Mouse (Mus musculus): ENCODE data around the gene Urgcp. TPM values are rescaled to one million over a fixed set of nuclear protein-coding genes. Genes with fewer than 3 reads are reported as not detected.

Gene Urgcp
- polyA plus RNA-seq, 1 experiment from 2014 or later = 28.6 TPM

- no peaks in the 10 kb centered on the region for H3K36me3 ChIP-seq
- no peak overlapping the region for H3K27ac ChIP-seq
- H3K9me3 ChIP-seq = no peaks in the 10 kb centered on the region
- 0 out of 2 replicates have a peak overlapping the region, but pooled peaks have one; percentile 2 for H3K9ac ChIP-seq
- no peaks in the 10 kb centered on the region for H3K4me1 ChIP-seq
- WGBS = 90% methylated on average over 6 of the region's 6 CpGs
- H3K27me3 ChIP-seq = no peaks in the 10 kb centered on the region
- H3K4me3 ChIP-seq = no peak overlapping the region
- H3K4me2 ChIP-seq (replicated peaks) = no peak overlapping the region
- no peak for ATAC-seq (ENCODE audit: insufficient number of reproducible peaks, insufficient read depth, low FRiP score, low TSS enrichment)
Observed at GRCm38 (mm10) chr11:5780035-5780499, 17.9 kb upstream of the Urgcp start.

GRCm38 (mm10) chr11:5778481-5778880 lies 16.3 kb upstream of the Urgcp start:
- no peak for ATAC-seq (ENCODE audit: insufficient number of reproducible peaks, insufficient read depth, low FRiP score, low TSS enrichment)
- Histone ChIP-seq H3K9me3 (no peaks in the 10 kb centered on the region), H3K4me3 (no peak overlapping the region), H3K4me2 (replicated peaks) (no peak overlapping the region), H3K4me1 (no peaks in the 10 kb centered on the region), H3K27ac (no peak overlapping the region), H3K36me3 (no peaks in the 10 kb centered on the region), H3K9ac (no peak overlapping the region; the same call in 1 of the 2 replicates), H3K27me3 (no peaks in the 10 kb centered on the region)
- WGBS = 57% methylated on average over 2 of the region's 2 CpGs

DNA sequence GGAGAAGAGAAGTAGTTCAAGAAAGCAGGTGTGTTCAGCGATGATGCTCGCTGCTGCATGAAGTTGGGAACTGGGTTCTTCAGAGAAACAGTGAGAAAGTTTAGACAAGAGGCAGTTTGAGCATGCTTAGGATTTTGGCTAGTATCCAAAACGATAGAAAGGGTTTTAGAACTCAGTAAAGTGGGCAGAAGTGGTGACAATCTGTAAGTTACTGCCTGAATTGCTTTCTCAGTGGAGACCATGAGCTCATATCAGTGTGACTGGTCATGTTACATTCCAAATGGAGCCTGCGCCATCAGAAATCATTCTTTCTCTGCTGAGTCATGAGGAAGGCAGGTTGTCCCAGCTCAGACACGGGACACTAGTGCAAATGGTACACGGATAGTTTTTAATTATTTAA lies 3.8 kb upstream of the Urgcp start:
- H3K4me1 ChIP-seq = 0 out of 2 replicates have a peak, but pooled peaks cover under 1% of the 10 kb centered on the region
- no peaks in the 10 kb centered on the region for H3K27me3 ChIP-seq
- no peak for ATAC-seq (ENCODE audit: insufficient number of reproducible peaks, insufficient read depth, low FRiP score, low TSS enrichment)
- H3K4me2 ChIP-seq (replicated peaks) = no peak overlapping the region
- H3K36me3 ChIP-seq = peaks cover 20% of the 10 kb centered on the region
- H3K9me3 ChIP-seq = no peaks in the 10 kb centered on the region
- no peak overlapping the region for H3K4me3 ChIP-seq
- H3K27ac ChIP-seq = no peak overlapping the region
- WGBS = 84% methylated on average over 6 of the region's 6 CpGs
- no peak overlapping the region for H3K9ac ChIP-seq

GRCm38 (mm10) chr11:5762633-5762982 lies 432 bp upstream of the Urgcp start:
- H3K9ac ChIP-seq = peak overlapping the region; percentile 82
- H3K4me1 ChIP-seq = peaks cover 7% of the 10 kb centered on the region; the same call in 1 of the 2 replicates
- no peaks in the 10 kb centered on the region for H3K9me3 ChIP-seq
- H3K4me3 ChIP-seq = peak overlapping the region; percentile 70
- H3K27me3 ChIP-seq = no peaks in the 10 kb centered on the region
- H3K36me3 ChIP-seq = 0 out of 2 replicates have a peak, but pooled peaks cover 6% of the 10 kb centered on the region
- H3K27ac ChIP-seq = peak overlapping the region; percentile 90
- peak overlapping the region; percentile 66 for H3K4me2 ChIP-seq (replicated peaks)
- ATAC-seq (ENCODE audit: insufficient number of reproducible peaks, insufficient read depth, low FRiP score, low TSS enrichment) = 0 out of 2 replicates have a peak, but pooled peaks have one; percentile 35
- WGBS = 20% methylated on average over 6 of the region's 6 CpGs

DNA sequence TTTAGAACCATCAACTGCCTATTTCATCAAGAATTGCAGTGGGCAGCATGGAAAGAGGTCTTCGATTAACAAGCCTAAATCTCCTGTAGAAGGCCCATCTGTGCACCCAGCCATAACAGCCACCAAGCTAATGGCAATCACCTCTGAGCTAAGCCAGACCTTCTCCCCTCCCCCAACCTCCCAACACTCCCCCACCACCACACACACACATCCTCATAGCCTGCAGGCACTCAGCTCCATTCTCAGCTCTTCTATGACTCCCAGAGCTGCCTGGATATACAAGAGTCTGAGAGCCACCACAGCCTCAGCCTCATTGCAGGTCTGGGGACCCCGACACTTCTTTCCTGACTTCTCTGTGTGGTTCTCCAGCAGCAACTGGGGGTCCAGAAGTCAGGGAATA lies 8.4 kb downstream of the Urgcp start:
- 83% methylated on average over 2 of the region's 2 CpGs for WGBS
- no peak for ATAC-seq (ENCODE audit: insufficient number of reproducible peaks, insufficient read depth, low FRiP score, low TSS enrichment)
- Histone ChIP-seq H3K27ac (no peak overlapping the region), H3K4me2 (replicated peaks) (no peak overlapping the region), H3K27me3 (no peaks in the 10 kb centered on the region), H3K9ac (no peak overlapping the region), H3K4me3 (no peak overlapping the region), H3K4me1 (no peaks in the 10 kb centered on the region), H3K36me3 (0 out of 2 replicates have a peak, but pooled peaks cover 5% of the 10 kb centered on the region), H3K9me3 (0 out of 2 replicates have a peak, but pooled peaks cover 5% of the 10 kb centered on the region)

DNA sequence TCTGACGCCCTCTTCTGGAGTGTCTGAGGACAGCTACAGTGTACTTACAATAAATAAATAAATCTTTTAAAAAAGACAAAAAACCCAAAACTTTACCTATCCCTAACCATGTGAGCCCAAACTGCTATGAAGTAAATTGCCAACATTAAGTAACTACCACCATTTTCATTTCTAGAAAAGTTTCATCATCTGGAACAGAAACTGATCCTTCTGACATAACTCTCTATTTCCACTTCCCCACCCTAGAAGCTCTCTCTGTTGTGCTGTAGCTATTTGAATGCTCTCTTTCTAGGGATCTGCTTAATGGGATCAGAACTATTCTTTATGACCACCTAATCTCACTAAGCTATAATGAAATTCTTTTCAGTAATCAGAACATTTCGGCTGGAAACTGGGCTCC lies 17.2 kb downstream of the Urgcp start:
- Histone ChIP-seq H3K4me3 (no peak overlapping the region), H3K36me3 (no peaks in the 10 kb centered on the region), H3K9me3 (no peaks in the 10 kb centered on the region), H3K4me1 (peaks cover 2% of the 10 kb centered on the region; the same call in 1 of the 2 replicates), H3K27ac (no peak overlapping the region), H3K27me3 (no peaks in the 10 kb centered on the region), H3K9ac (no peak overlapping the region), H3K4me2 (replicated peaks) (no peak overlapping the region)
- ATAC-seq (ENCODE audit: insufficient number of reproducible peaks, insufficient read depth, low FRiP score, low TSS enrichment) = no peak
- 79% methylated on average over 2 of the region's 2 CpGs for WGBS

DNA sequence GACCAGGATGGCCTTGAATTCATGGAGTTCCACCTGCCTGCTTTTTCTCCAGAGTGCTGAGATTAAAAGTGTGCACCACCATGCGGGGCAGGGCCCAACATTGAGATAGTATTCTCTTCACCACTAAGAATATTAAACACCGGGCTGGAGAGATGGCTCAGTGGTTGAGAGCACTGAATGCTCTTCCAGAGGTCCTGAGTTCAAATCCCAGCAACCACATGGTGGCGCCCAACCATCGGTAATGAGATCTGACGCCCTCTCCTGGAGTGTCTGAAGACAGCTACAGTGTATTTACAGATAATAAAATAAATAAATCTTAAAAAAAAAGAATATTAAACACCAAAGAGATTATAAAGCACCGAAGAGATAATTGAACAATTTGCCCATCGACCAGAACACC lies 20.1 kb downstream of the Urgcp start:
- Histone ChIP-seq H3K27ac (no peak overlapping the region), H3K4me3 (no peak overlapping the region), H3K27me3 (no peaks in the 10 kb centered on the region), H3K36me3 (no peaks in the 10 kb centered on the region), H3K4me1 (peaks cover 5% of the 10 kb centered on the region; the same call in 1 of the 2 replicates), H3K9ac (no peak overlapping the region), H3K9me3 (no peaks in the 10 kb centered on the region), H3K4me2 (replicated peaks) (no peak overlapping the region)
- 71% methylated on average over 7 of the region's 7 CpGs for WGBS
- ATAC-seq (ENCODE audit: insufficient number of reproducible peaks, insufficient read depth, low FRiP score, low TSS enrichment) = no peak

- H3K36me3 ChIP-seq = no peaks in the 10 kb centered on the region
- H3K4me3 ChIP-seq = peak overlapping the region; percentile 94
- peak overlapping the region; percentile 95 for H3K9ac ChIP-seq
- peak overlapping the region; percentile 79 for H3K27ac ChIP-seq
- no peaks in the 10 kb centered on the region for H3K9me3 ChIP-seq
- 1% methylated on average over 38 of the region's 50 CpGs for WGBS
- H3K27me3 ChIP-seq = no peaks in the 10 kb centered on the region
- H3K4me2 ChIP-seq (replicated peaks) = peak overlapping the region; percentile 90
- peaks cover 5% of the 10 kb centered on the region; the same call in 1 of the 2 replicates for H3K4me1 ChIP-seq
- peak; percentile 89 for ATAC-seq (ENCODE audit: insufficient number of reproducible peaks, insufficient read depth, low FRiP score, low TSS enrichment)
Observed at GRCm38 (mm10) chr11:5740965-5741627, 21.1 kb downstream of the Urgcp start.

- H3K27me3 ChIP-seq = no peaks in the 10 kb centered on the region
- H3K36me3 ChIP-seq = no peaks in the 10 kb centered on the region
- H3K4me1 ChIP-seq = peaks cover 5% of the 10 kb centered on the region; the same call in 1 of the 2 replicates
- peak overlapping the region; percentile 79 for H3K27ac ChIP-seq
- peak overlapping the region; percentile 90 for H3K4me2 ChIP-seq (replicated peaks)
- H3K9me3 ChIP-seq = no peaks in the 10 kb centered on the region
- peak overlapping the region; percentile 95 for H3K9ac ChIP-seq
- ATAC-seq (ENCODE audit: insufficient number of reproducible peaks, insufficient read depth, low FRiP score, low TSS enrichment) = peak; percentile 66
- 2% methylated on average over 26 of the region's 26 CpGs for WGBS
- peak overlapping the region; percentile 94 for H3K4me3 ChIP-seq
Observed at GRCm38 (mm10) chr11:5740599-5740964, 21.6 kb downstream of the Urgcp start.

DNA sequence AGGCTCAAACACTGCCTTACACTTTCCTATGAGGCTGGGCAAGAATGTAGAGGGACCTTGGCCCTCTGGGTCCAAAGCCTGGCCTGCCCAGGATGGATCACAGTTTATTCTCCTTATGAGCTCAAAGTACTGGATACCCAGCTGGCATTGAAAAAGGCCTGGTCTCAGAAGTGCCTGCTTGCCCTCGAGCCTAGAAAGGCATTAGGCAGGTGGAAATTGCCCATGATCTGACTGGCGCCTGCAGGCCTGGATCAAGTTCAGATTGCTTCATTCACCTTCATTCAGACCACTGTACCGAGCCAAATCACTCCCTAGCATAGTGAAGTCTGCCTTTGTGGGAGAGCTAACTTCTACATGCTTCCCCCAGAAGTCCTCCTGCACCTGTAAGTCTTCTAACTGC lies 22.3 kb downstream of the Urgcp start:
- Histone ChIP-seq H3K27me3 (no peaks in the 10 kb centered on the region), H3K27ac (no peak overlapping the region), H3K4me2 (replicated peaks) (peak overlapping the region; percentile 90; the same call in 1 of the 2 replicates), H3K36me3 (no peaks in the 10 kb centered on the region), H3K9me3 (no peaks in the 10 kb centered on the region), H3K4me1 (peaks cover 5% of the 10 kb centered on the region; the same call in 1 of the 2 replicates), H3K4me3 (no peak overlapping the region), H3K9ac (no peak overlapping the region)
- ATAC-seq (ENCODE audit: insufficient number of reproducible peaks, insufficient read depth, low FRiP score, low TSS enrichment) = no peak
- WGBS = 79% methylated on average over 3 of the region's 3 CpGs

GRCm38 (mm10) chr11:5738888-5739632 lies 23.1 kb downstream of the Urgcp start:
- WGBS = 75% methylated on average over 5 of the region's 5 CpGs
- no peak overlapping the region for H3K4me2 ChIP-seq (replicated peaks)
- no peaks in the 10 kb centered on the region for H3K36me3 ChIP-seq
- no peak for ATAC-seq (ENCODE audit: insufficient number of reproducible peaks, insufficient read depth, low FRiP score, low TSS enrichment)
- no peaks in the 10 kb centered on the region for H3K27me3 ChIP-seq
- H3K9ac ChIP-seq = no peak overlapping the region
- no peaks in the 10 kb centered on the region for H3K9me3 ChIP-seq
- H3K27ac ChIP-seq = no peak overlapping the region
- H3K4me1 ChIP-seq = peaks cover 5% of the 10 kb centered on the region; the same call in 1 of the 2 replicates
- H3K4me3 ChIP-seq = no peak overlapping the region

DNA sequence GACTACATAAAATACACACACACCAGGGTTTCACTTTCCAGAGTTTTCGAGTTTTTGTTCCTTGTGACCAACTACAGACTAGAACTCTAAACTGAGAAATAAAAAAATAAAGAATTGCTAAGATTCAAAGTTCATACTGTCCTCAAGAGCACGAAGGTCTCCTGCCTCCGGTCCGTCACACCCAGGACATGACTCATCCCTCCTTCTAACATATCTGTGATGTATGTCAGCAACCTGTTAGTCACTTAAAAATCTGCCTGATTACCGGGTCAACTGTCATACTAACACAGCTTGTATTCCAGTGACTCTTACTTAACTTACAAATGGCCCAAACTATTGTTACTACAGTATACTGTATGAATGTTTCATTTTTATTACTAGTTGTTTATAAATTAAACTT lies 25.0 kb downstream of the Urgcp start:
- no peaks in the 10 kb centered on the region for H3K36me3 ChIP-seq
- no peak overlapping the region for H3K4me3 ChIP-seq
- H3K4me1 ChIP-seq = peaks cover 5% of the 10 kb centered on the region; the same call in 1 of the 2 replicates
- WGBS = 91% methylated on average over 5 of the region's 5 CpGs
- no peak overlapping the region for H3K27ac ChIP-seq
- no peaks in the 10 kb centered on the region for H3K9me3 ChIP-seq
- H3K4me2 ChIP-seq (replicated peaks) = no peak overlapping the region
- no peak for ATAC-seq (ENCODE audit: insufficient number of reproducible peaks, insufficient read depth, low FRiP score, low TSS enrichment)
- no peaks in the 10 kb centered on the region for H3K27me3 ChIP-seq
- no peak overlapping the region for H3K9ac ChIP-seq

Measured in embryonic facial prominence, embryonic 12.5 days (tissue).